Mouse (Mus musculus): ENCODE results near the gene Gm21440.
"Not testable (repeated sequence)": the region's sequence is repeated elsewhere in the genome, so short reads cannot be mapped to it uniquely, and the experiment has no call there.

Gm21440 gene

DNA sequence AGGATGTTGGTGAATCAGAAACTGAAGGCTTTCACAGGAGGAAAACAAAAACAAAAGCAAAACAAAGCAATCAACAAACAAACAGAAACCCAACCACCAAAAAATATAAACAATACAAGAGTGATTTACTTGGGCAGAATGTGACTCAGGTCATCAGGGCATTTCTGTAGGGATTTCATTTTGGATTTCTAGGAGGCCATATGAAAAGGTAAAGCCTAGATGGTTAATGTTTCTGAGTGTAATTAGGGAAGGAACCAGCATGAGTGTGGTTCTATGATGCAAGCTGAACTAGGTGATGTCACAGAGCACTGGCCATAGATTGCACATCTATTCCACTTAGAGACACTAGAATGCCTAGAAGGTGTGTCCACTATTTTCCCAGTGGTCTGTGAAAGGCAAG lies at the start of gene Gm21440, which contains the start of gene Gm21454:
Gene Gm21440 (plus strand): TSS at position 301 of the 400 bp plus-strand sequence.
Gene Gm21454 (plus strand): TSS at position 352 of the 400 bp plus-strand sequence.
- DNase-seq (ENCODE audit: low read depth, low spot score), result not testable (repeated sequence)

DNA sequence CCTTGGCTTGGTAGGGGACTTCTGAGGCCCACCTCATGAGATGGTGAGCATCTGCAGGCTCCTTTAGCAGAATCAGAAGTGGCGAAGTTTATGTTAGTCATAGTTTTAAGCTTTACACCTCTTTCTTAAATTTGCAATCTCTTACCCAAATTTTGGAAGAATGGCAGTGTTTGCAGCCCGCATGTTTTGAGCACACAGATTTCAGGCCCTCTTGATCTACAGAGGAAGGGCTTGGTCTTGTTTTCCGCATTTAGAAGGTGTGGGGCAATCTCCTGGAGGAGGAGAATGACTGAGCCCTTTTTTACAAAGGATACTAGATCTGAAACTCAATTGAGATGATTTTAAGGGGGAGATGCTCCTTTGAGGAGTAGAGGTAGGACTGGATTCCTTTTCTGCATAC lies 28.4 kb upstream of the Gm21440 start, which contains the start of gene Gm21828:
Gene Gm21828 (minus strand): TSS at position 101 of the 400 bp plus-strand sequence.
- not testable (repeated sequence) for DNase-seq (ENCODE audit: low read depth, low spot score)

Measured in 3T3-L1 (cell line).